Mouse (Mus musculus) layer of hippocampus, postnatal 36 days (tissue): ENCODE measurements around the gene Fam185a. TPM values are rescaled to one million over a fixed set of nuclear protein-coding genes. Genes with fewer than 3 reads are reported as not detected.

Source experiments
- total RNA-seq, 2 experiments: library from RNA; stranded (reverse); gene quantifications; 2 replicates each; pipeline ENCODE4 v1.2.3; 2021

Fam185a gene
- total RNA-seq, 2 experiments from 2014 or later, result 12.3 to 13.2 TPM

Other genes starting within 250 kb of the Fam185a start
- gene Gsap, start 238.7 kb upstream of the Fam185a start, total RNA-seq, result 1 to 10 TPM; 7.6 to 8.6 TPM
- gene Fgl2, start 52.3 kb upstream of the Fam185a start, total RNA-seq, result 1 to 10 TPM; 1.7 to 1.9 TPM
- under 1 TPM; 0.15 to 0.51 TPM for gene Ccdc146, start 281 bp upstream of the Fam185a start, total RNA-seq
- gene Lrrc17, start 118.6 kb downstream of the Fam185a start, total RNA-seq, result under 1 TPM; 0.15 to 0.25 TPM
- gene Fbxl13, start 220.7 kb downstream of the Fam185a start, total RNA-seq, result under 1 TPM in 1 of 2 experiments, not detected in 1; 0.28 TPM
- gene Armc10, start 220.9 kb downstream of the Fam185a start, total RNA-seq, result 10 to 100 TPM; 20.8 to 24.0 TPM